Mouse (Mus musculus) urinary bladder, postnatal 4 days (tissue): Measurements from ENCODE around the gene Ajap1.

Experiments
- DNase-seq, 2 experiments: peaks; one replicate each; pipeline ENCODE4 v3.0.0; 2021 to 2022; ENCODE audit warnings: low spot score in 2 of 2

Gene Ajap1

GRCm38 (mm10) chr4:153357539-153358242 is 124.9 kb downstream of the Ajap1 start:
- DNase-seq, result no peak

DNA sequence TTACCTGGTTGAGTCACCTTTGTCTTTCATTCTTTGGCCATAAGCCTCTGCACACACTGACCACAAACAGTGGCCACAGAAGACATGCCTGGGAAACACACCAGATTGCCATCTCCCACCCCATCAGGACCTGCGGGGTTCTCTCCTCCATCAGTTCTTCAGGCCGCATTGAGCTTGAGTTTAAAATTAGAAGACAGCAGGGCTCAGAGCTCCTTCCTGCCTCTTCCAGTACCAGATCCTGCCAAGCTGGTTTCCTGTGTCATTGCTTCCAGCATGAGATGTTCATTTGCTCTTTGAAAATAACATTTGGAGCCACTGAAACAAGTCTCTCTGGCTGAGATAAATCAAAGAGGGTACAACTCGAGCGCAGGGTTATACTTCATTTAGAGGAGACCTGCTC is 126.4 kb downstream of the Ajap1 start:
- DNase-seq, result no peak

DNA sequence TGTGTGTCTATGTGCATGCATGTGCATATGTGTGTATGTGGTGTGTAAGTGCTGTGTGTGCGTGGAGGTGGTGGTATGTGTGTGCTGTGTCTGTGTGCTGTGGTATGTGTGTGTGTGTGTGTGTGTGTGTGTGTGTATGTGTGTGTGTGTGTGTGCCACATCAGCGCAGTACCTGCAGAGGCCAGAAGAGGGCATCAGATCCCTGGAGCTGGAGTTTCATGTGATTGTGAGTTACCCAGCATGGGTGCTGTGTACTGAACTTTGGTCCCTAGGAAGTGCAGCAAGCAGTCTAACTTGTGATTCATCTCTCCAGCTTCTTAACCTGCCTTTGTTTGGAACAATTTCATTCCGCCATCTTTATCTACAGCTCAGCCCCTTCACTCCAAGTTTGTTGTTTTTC is 137.6 kb downstream of the Ajap1 start:
- no peak for DNase-seq

- DNase-seq, result no peak
Measured at GRCm38 (mm10) chr4:153340887-153341286, 141.7 kb downstream of the Ajap1 start.

GRCm38 (mm10) chr4:153335301-153335799 is 147.3 kb downstream of the Ajap1 start:
- DNase-seq, result no peak

DNA sequence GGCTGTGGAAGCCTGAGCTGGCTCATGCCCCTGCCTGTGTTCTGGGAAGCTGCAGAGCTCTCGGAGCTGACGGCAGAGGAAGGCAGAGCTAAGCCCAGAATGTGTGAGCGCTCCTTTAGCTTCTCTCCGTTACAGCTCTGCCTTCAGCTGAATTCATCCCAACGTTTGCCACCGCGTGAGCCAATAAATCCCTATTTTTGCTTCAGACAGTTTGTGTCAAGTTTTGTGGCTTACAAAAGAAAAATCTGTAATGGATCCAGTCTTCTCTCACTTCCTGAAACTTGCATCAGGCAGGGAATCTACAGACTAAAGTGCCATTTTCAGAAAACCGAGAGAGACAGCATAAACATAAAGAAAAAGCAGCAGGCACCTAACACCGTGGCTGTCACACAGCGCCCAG is 154.8 kb downstream of the Ajap1 start:
- DNase-seq, result no peak
